Mouse (Mus musculus): ENCODE measurements around the gene Nrg4. TPM values are rescaled to one million over a fixed set of nuclear protein-coding genes. Genes with fewer than 3 reads are reported as not detected.

Nrg4 gene
- total and polyA plus RNA-seq, 2 experiments = 5.3 to 24.2 TPM

DNA sequence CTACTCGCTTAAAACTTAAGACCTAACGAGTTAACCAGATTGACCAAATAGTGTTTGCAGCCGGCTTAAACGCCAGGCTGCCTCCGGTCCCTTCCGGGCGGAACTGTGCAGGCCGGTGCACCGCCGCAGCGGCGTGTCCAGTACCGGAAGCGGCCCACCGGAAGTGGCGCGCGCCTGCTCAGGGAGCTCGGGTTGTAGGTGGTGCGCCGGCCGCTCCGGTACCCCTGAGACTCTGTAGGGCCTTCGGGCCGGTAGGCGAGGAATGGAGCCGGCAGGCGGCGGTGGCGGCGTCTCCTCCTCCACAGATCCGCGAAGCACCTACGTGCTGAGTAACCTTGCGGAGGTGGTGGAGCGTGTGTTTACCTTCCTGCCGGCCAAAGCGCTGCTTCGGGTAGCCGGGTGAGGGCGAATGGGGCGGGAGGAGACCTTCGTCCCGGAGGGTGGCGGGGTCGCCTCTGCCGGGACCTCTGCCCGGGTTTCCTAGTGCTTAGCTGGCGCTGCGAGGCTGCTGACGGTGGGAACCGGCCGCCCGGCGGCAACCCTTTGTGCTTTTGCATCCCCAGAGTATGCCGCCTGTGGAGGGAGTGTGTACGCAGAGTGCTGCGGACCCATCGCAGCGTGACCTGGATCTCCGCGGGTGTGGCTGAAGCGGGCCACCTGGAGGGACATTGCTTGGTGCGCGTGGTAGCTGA lies 117.7 kb downstream of the Nrg4 start, which contains the start of gene Fbxo22:
Fbxo22 (plus strand) TSS at position 136 of the 692 bp plus-strand sequence.
- peak within 1 kb of the TSS; percentile 95 for H3K27ac ChIP-seq (replicated peaks; ENCODE audit: insufficient read depth, low read depth, low read length)
- under 1% methylated on average over 65 of the region's 65 CpGs for WGBS

DNA sequence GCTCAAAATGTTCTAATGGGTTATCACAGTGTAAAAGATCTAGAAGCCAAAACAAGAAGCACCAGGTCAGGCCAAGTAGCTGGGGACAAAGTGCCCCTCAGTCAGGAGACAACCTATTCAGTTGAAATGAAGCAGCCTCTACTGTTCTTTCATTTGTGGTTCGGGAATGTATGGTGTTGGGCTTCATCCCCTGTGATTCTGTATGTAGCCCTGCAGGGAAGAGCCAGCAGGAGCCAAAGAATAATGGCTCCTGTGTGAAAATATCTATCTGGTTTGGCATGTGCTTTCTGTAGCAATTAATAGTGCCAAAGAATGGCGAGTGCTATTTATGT lies 118.2 kb downstream of the Nrg4 start:
- Histone ChIP-seq H3K4me1 (ENCODE audit: control insufficient read depth, insufficient read depth, low read length) (peaks cover 20% of the 10 kb centered on the region), H3K36me3 (ENCODE audit: control insufficient read depth, insufficient read depth, low read length) (peaks cover 6% of the 10 kb centered on the region), H3K27me3 (ENCODE audit: control insufficient read depth, insufficient read depth, low read length) (no peaks in the 10 kb centered on the region), H3K79me2 (ENCODE audit: control insufficient read depth, insufficient read depth, low read length) (peaks cover 3% of the 10 kb centered on the region; the same call in 1 of the 2 replicates), H3K9ac (ENCODE audit: low read depth, low read length) (peak overlapping the region; percentile 37), H3K27ac (replicated peaks; ENCODE audit: insufficient read depth, low read depth, low read length) (peak overlapping the region; percentile 95), H3K4me3 (ENCODE audit: insufficient read depth, low read depth, low read length) (peak overlapping the region; percentile 91)
- no peak for TF ChIP-seq CTCF (IDR thresholded peaks at IDR 0.05; ENCODE audit: low read depth, low read length)
- no peak for TF ChIP-seq POLR2A (IDR thresholded peaks at IDR 0.05; ENCODE audit: extremely low read depth, insufficient read depth, low read length)
- DNase-seq (ENCODE audit: extremely low read depth, low read depth, low spot score) = no peak
- WGBS = 3% methylated on average over 2 of the region's 2 CpGs

More for the DNA sequence above, 117.7 kb downstream of the Nrg4 start, which contains the start of gene Fbxo22:
- Histone ChIP-seq H3K4me3 (ENCODE audit: insufficient read depth, low read depth, low read length) (peak within 1 kb of the TSS; percentile 91), H3K79me2 (ENCODE audit: control insufficient read depth, insufficient read depth, low read length) (peaks cover 3% of the 10 kb centered on the region; the same call in 1 of the 2 replicates), H3K9ac (ENCODE audit: low read depth, low read length) (peak within 1 kb of the TSS; percentile 94), H3K4me1 (ENCODE audit: control insufficient read depth, insufficient read depth, low read length) (peaks cover 23% of the 10 kb centered on the region), H3K27me3 (ENCODE audit: control insufficient read depth, insufficient read depth, low read length) (no peaks in the 10 kb centered on the region), H3K36me3 (ENCODE audit: control insufficient read depth, insufficient read depth, low read length) (peaks cover 9% of the 10 kb centered on the region)
- 0 out of 2 replicates have a peak, but pooled peaks have one; percentile 1 for TF ChIP-seq CTCF (IDR thresholded peaks at IDR 0.05; ENCODE audit: low read depth, low read length)
- peak; percentile 69 for TF ChIP-seq POLR2A (IDR thresholded peaks at IDR 0.05; ENCODE audit: extremely low read depth, insufficient read depth, low read length)
- peak; percentile 78 for DNase-seq (ENCODE audit: extremely low read depth, low read depth, low spot score)

DNA sequence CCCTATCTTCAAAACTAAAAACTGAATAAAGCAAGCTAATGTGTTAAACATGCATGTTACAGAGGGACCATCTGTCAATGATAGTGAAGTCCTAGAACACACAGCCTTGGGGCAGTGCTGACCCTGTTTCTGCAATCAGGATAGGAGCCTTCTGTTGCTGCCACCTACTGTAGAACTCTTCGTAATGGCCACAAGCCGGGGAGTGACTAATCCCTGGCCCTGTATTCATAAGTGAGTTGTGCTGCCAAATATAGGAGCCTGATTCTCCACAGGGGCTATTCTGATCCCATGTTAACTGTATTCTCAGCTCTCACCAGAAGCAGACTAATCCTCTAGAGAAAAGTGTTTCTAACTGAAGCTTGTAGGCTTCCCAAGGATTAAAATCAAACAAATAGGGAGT lies 127.3 kb downstream of the Nrg4 start:
- no peak for TF ChIP-seq POLR2A (IDR thresholded peaks at IDR 0.05; ENCODE audit: extremely low read depth, insufficient read depth, low read length)
- 0 out of 2 replicates have a peak, but pooled peaks have one; percentile 5 for TF ChIP-seq CTCF (IDR thresholded peaks at IDR 0.05; ENCODE audit: low read depth, low read length)
- DNase-seq (ENCODE audit: extremely low read depth, low read depth, low spot score) = no peak
- H3K27me3 ChIP-seq (ENCODE audit: control insufficient read depth, insufficient read depth, low read length) = no peaks in the 10 kb centered on the region
- WGBS = 46% methylated on average over 2 of the region's 2 CpGs
- H3K4me3 ChIP-seq (ENCODE audit: insufficient read depth, low read depth, low read length) = no peak overlapping the region
- no peak overlapping the region for H3K9ac ChIP-seq (ENCODE audit: low read depth, low read length)
- H3K79me2 ChIP-seq (ENCODE audit: control insufficient read depth, insufficient read depth, low read length) = no peaks in the 10 kb centered on the region
- peaks cover 8% of the 10 kb centered on the region; the same call in 1 of the 2 replicates for H3K36me3 ChIP-seq (ENCODE audit: control insufficient read depth, insufficient read depth, low read length)
- H3K4me1 ChIP-seq (ENCODE audit: control insufficient read depth, insufficient read depth, low read length) = peaks cover 9% of the 10 kb centered on the region; the same call in 1 of the 2 replicates
- no peak overlapping the region for H3K27ac ChIP-seq (replicated peaks; ENCODE audit: insufficient read depth, low read depth, low read length)

DNA sequence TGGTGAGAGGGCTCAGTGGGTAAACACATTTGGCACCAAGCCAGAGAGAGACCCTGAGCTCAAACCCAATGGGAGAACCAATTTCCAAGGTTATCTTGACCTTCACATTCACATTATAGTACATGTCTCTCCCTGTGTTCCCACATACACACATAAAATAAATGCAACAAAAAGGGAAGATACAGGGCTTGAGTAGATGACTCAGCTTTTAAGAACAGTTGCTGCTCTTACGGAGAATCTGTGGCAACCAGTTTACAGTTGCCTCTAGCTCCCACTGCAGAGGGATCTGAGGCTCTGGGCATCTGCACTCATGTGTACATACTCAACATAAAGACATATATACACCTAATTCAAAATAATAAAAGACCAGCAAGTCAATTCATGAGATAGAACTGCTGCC lies 128.4 kb downstream of the Nrg4 start:
- H3K27ac ChIP-seq (replicated peaks; ENCODE audit: insufficient read depth, low read depth, low read length) = no peak overlapping the region
- TF ChIP-seq CTCF (IDR thresholded peaks at IDR 0.05; ENCODE audit: low read depth, low read length) (no peak), POLR2A (IDR thresholded peaks at IDR 0.05; ENCODE audit: extremely low read depth, insufficient read depth, low read length) (no peak)
- no peaks in the 10 kb centered on the region for H3K79me2 ChIP-seq (ENCODE audit: control insufficient read depth, insufficient read depth, low read length)
- WGBS = 97% methylated on average over 1 of the region's 1 CpGs
- no peak overlapping the region for H3K4me3 ChIP-seq (ENCODE audit: insufficient read depth, low read depth, low read length)
- no peak for DNase-seq (ENCODE audit: extremely low read depth, low read depth, low spot score)
- no peak overlapping the region for H3K9ac ChIP-seq (ENCODE audit: low read depth, low read length)
- H3K36me3 ChIP-seq (ENCODE audit: control insufficient read depth, insufficient read depth, low read length) = peaks cover 12% of the 10 kb centered on the region; the same call in 1 of the 2 replicates
- peaks cover 12% of the 10 kb centered on the region; the same call in 1 of the 2 replicates for H3K4me1 ChIP-seq (ENCODE audit: control insufficient read depth, insufficient read depth, low read length)
- no peaks in the 10 kb centered on the region for H3K27me3 ChIP-seq (ENCODE audit: control insufficient read depth, insufficient read depth, low read length)

DNA sequence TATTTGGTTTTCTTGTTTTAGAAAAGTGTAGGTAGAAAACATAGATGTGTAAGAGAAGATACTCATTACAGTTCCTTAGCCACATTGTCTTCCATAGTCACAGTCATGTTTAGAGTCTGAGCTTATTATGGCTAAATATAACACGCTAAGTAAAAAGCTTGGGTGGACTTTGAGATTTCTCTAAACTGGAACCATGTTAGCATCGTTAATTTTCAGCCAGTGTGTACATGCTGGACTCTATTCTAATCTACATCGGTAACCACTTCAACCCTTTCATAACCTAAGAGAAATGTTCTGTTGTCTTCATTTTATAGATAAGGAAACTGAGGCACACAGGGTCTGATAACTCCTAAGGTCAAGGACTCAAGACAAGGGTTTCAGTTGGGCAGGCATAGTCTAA lies 130.8 kb downstream of the Nrg4 start:
- DNase-seq (ENCODE audit: extremely low read depth, low read depth, low spot score) = peak; percentile 80
- H3K79me2 ChIP-seq (ENCODE audit: control insufficient read depth, insufficient read depth, low read length) = no peaks in the 10 kb centered on the region
- peak overlapping the region; percentile 32; the same call in 1 of the 2 replicates for H3K27ac ChIP-seq (replicated peaks; ENCODE audit: insufficient read depth, low read depth, low read length)
- no peak overlapping the region for H3K9ac ChIP-seq (ENCODE audit: low read depth, low read length)
- WGBS = 24% methylated on average over 3 of the region's 3 CpGs
- H3K27me3 ChIP-seq (ENCODE audit: control insufficient read depth, insufficient read depth, low read length) = no peaks in the 10 kb centered on the region
- peaks cover 22% of the 10 kb centered on the region for H3K36me3 ChIP-seq (ENCODE audit: control insufficient read depth, insufficient read depth, low read length)
- H3K4me3 ChIP-seq (ENCODE audit: insufficient read depth, low read depth, low read length) = no peak overlapping the region
- peaks cover 12% of the 10 kb centered on the region; the same call in 1 of the 2 replicates for H3K4me1 ChIP-seq (ENCODE audit: control insufficient read depth, insufficient read depth, low read length)
- no peak for TF ChIP-seq CTCF (IDR thresholded peaks at IDR 0.05; ENCODE audit: low read depth, low read length)
- no peak for TF ChIP-seq POLR2A (IDR thresholded peaks at IDR 0.05; ENCODE audit: extremely low read depth, insufficient read depth, low read length)

DNA sequence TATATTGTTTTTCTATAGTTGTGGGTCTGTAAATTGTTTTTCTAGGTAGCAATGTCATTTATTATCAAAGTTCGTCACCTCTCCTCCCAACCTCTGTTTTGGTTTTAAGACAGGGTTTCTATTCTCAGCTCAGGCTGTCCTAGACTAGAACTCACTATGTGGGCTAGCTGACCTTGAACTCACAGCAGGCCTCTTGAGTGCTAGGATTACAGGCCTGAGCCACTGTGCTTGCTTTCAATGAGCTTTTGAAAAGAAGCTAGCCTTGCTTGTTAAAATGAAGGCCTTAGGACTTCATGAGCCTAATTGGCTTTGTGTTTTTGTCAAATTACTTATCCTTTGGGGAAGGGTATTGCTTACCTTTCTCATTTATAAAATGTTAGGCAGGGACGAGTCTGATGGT lies 152.4 kb downstream of the Nrg4 start:
- TF ChIP-seq CTCF (IDR thresholded peaks at IDR 0.05; ENCODE audit: low read depth, low read length) (no peak), POLR2A (IDR thresholded peaks at IDR 0.05; ENCODE audit: extremely low read depth, insufficient read depth, low read length) (no peak)
- WGBS = 94% methylated on average over 2 of the region's 2 CpGs
- Histone ChIP-seq H3K79me2 (ENCODE audit: control insufficient read depth, insufficient read depth, low read length) (no peaks in the 10 kb centered on the region), H3K4me1 (ENCODE audit: control insufficient read depth, insufficient read depth, low read length) (no peaks in the 10 kb centered on the region), H3K27me3 (ENCODE audit: control insufficient read depth, insufficient read depth, low read length) (no peaks in the 10 kb centered on the region), H3K4me3 (ENCODE audit: insufficient read depth, low read depth, low read length) (no peak overlapping the region), H3K36me3 (ENCODE audit: control insufficient read depth, insufficient read depth, low read length) (peaks cover 21% of the 10 kb centered on the region), H3K9ac (ENCODE audit: low read depth, low read length) (no peak overlapping the region), H3K27ac (replicated peaks; ENCODE audit: insufficient read depth, low read depth, low read length) (no peak overlapping the region)
- DNase-seq (ENCODE audit: extremely low read depth, low read depth, low spot score) = no peak

All from liver, adult 2 months (tissue).